Mouse (Mus musculus) liver, adult 2 months (tissue): ENCODE data around the gene Ints6. TPM values are rescaled to one million over a fixed set of nuclear protein-coding genes. Genes with fewer than 3 reads are reported as not detected.

Source experiments
- DNase-seq: peaks from one replicate; pipeline ENCODE4 v3.0.0-alpha.2; 2011; ENCODE audit warnings: low read depth, low spot score; ENCODE audit errors: extremely low read depth
- H3K27ac ChIP-seq: fragments of 200-500 bp; replicated peaks from 2 replicates; pipeline ENCODE4 v1.5.1; 2012; ENCODE audit warnings: low read depth, mild to moderate bottlenecking, control low read depth, inconsistent platforms, low read length; ENCODE audit not compliant: insufficient read depth
- H3K27me3 ChIP-seq: fragments of 200-500 bp; 2 replicates; pipeline ENCODE4 v1.6.1; 2012; ENCODE audit warnings: mild to moderate bottlenecking, moderate library complexity, low read length, inconsistent platforms; ENCODE audit not compliant: control insufficient read depth, insufficient read depth
- H3K36me3 ChIP-seq: fragments of 200-500 bp; 2 replicates; pipeline ENCODE4 v1.6.1; 2012; ENCODE audit warnings: low read length, inconsistent platforms; ENCODE audit not compliant: control insufficient read depth, insufficient read depth
- H3K4me1 ChIP-seq: fragments of 200-500 bp; 2 replicates; pipeline ENCODE4 v1.6.1; 2011; ENCODE audit warnings: low read length; ENCODE audit not compliant: control insufficient read depth, insufficient read depth
- H3K4me3 ChIP-seq: fragments of 200-500 bp; 2 replicates; pipeline ENCODE4 v1.5.1; 2011; ENCODE audit warnings: low read depth, mild to moderate bottlenecking, control low read depth, low read length, moderate library complexity; ENCODE audit not compliant: insufficient read depth
- H3K79me2 ChIP-seq: fragments of 200-500 bp; 2 replicates; pipeline ENCODE4 v1.6.1; 2012; ENCODE audit warnings: inconsistent platforms, mild to moderate bottlenecking, low read length, moderate library complexity; ENCODE audit not compliant: control insufficient read depth, insufficient read depth
- H3K9ac ChIP-seq: fragments of 200-500 bp; 2 replicates; pipeline ENCODE4 v1.6.1; 2012; ENCODE audit warnings: low read depth, mild to moderate bottlenecking, control low read depth, inconsistent platforms, low read length
- CTCF ChIP-seq: fragments of 200-500 bp; IDR thresholded peaks from 2 replicates; pipeline ENCODE4 v1.5.1; 2011; ENCODE audit warnings: low read depth, low read length, control low read depth
- POLR2A ChIP-seq: fragments of 200-500 bp; IDR thresholded peaks from 2 replicates; pipeline ENCODE4 v1.6.1; 2011; ENCODE audit warnings: low read length, control low read depth; ENCODE audit not compliant: insufficient read depth; ENCODE audit errors: extremely low read depth
- WGBS: fragments of 180-500 bp; shearing (Covaris S2); methylation state at CpG from one replicate; pipeline ENCODE4 v1.1.7; 2018; 5-methylcytosine and 5-hydroxymethylcytosine counted together
- polyA plus RNA-seq: library from polyadenylated mRNA; depleted of rRNA; stranded (reverse); fragments of >200 nt; gene quantifications from 2 replicates; pipeline ENCODE4 v1.2.3, GENCODE M21; 2012; rRNA removed
- total RNA-seq: library from RNA; depleted of rRNA; stranded (reverse); fragments of >200 nt; gene quantifications from 2 replicates; pipeline ENCODE4 v1.2.3, GENCODE M21; 2014; rRNA removed

Ints6 gene
- total and polyA plus RNA-seq, 2 experiments, result 3.4 to 17.4 TPM

- H3K9ac ChIP-seq, result no peak overlapping the region
- no peaks in the 10 kb centered on the region for H3K36me3 ChIP-seq
- no peak overlapping the region for H3K27ac ChIP-seq
- H3K79me2 ChIP-seq, result no peaks in the 10 kb centered on the region
- WGBS, result 67% methylated on average over 6 of the region's 6 CpGs
- no peak for TF ChIP-seq POLR2A
- no peak for TF ChIP-seq CTCF
- no peak overlapping the region for H3K4me3 ChIP-seq
- DNase-seq, result no peak
- H3K27me3 ChIP-seq, result no peaks in the 10 kb centered on the region
- H3K4me1 ChIP-seq, result no peaks in the 10 kb centered on the region
Measured at GRCm38 (mm10) chr14:62638345-62638702, 122.6 kb downstream of the Ints6 start.

- Histone ChIP-seq H3K4me3 (no peak overlapping the region), H3K4me1 (no peaks in the 10 kb centered on the region), H3K36me3 (no peaks in the 10 kb centered on the region), H3K27ac (no peak overlapping the region), H3K27me3 (no peaks in the 10 kb centered on the region), H3K79me2 (no peaks in the 10 kb centered on the region), H3K9ac (no peak overlapping the region)
- DNase-seq, result no peak
- WGBS, result 51% methylated on average over 9 of the region's 9 CpGs
- no peak for TF ChIP-seq CTCF
- no peak for TF ChIP-seq POLR2A
Measured at GRCm38 (mm10) chr14:62637436-62638344, 123.3 kb downstream of the Ints6 start.

- no peaks in the 10 kb centered on the region for H3K79me2 ChIP-seq
- H3K4me3 ChIP-seq, result no peak overlapping the region
- no peak overlapping the region for H3K27ac ChIP-seq
- WGBS, result 93% methylated on average over 5 of the region's 5 CpGs
- DNase-seq, result no peak
- TF ChIP-seq CTCF, result no peak
- H3K9ac ChIP-seq, result no peak overlapping the region
- H3K27me3 ChIP-seq, result no peaks in the 10 kb centered on the region
- H3K4me1 ChIP-seq, result no peaks in the 10 kb centered on the region
- no peaks in the 10 kb centered on the region for H3K36me3 ChIP-seq
Measured at GRCm38 (mm10) chr14:62627951-62628350, 133.0 kb downstream of the Ints6 start.

Other genes starting within 250 kb of the Ints6 start
- 3.6 and 4.2 TPM in 2 replicates for gene Fam124a, start 205.4 kb downstream of the Ints6 start, total RNA-seq
- gene Fam124a, start 205.4 kb downstream of the Ints6 start, polyA plus RNA-seq, result 4.7 and 9.8 TPM in 2 replicates
- gene Gm4131, start 194.2 kb downstream of the Ints6 start, total RNA-seq, result not detected in 2 replicates
- gene Gm4131, start 194.2 kb downstream of the Ints6 start, polyA plus RNA-seq, result not detected in 2 replicates
- 0.07 and 0.09 TPM in 2 replicates for gene Serpine3, start 97.5 kb downstream of the Ints6 start, total RNA-seq
- 0.06 TPM in 1 of 2 replicates, not detected in the other for gene Serpine3, start 97.5 kb downstream of the Ints6 start, polyA plus RNA-seq
- 10.7 and 11.5 TPM in 2 replicates for gene Wdfy2, start 76.5 kb upstream of the Ints6 start, total RNA-seq
- gene Wdfy2, start 76.5 kb upstream of the Ints6 start, polyA plus RNA-seq, result 4.8 and 6.1 TPM in 2 replicates
- gene Defb48, start 223.3 kb upstream of the Ints6 start, total RNA-seq, result not detected in 2 replicates
- gene Defb48, start 223.3 kb upstream of the Ints6 start, polyA plus RNA-seq, result not detected in 2 replicates
- not detected in 2 replicates for gene Defb47, start 236.9 kb upstream of the Ints6 start, total RNA-seq
- gene Defb47, start 236.9 kb upstream of the Ints6 start, polyA plus RNA-seq, result not detected in 2 replicates